Mouse (Mus musculus) hindbrain, embryonic 14.5 days (tissue): Measurements from ENCODE around the gene Fam84b. TPM values are rescaled to one million over a fixed set of nuclear protein-coding genes. Genes with fewer than 3 reads are reported as not detected.

Source experiments
- polyA plus RNA-seq: library from polyadenylated mRNA; unstranded; fragments of >200 nt; fragmentation: Nextera tagmentation; extraction: Ambion mirVana; gene quantifications from 2 replicates; pipeline ENCODE4 v1.2.1, GENCODE M21; 2014

Gene Fam84b
- polyA plus RNA-seq, 1 experiment from 2014 or later: 18.3 TPM

Other genes with a start within 250 kb of the Fam84b start
- gene A1bg, start 69.2 kb upstream of the Fam84b start, polyA plus RNA-seq: not detected in 2 replicates